8 mouse cellular contexts compared by ENCODE assay signal in the genomic region with DNA sequence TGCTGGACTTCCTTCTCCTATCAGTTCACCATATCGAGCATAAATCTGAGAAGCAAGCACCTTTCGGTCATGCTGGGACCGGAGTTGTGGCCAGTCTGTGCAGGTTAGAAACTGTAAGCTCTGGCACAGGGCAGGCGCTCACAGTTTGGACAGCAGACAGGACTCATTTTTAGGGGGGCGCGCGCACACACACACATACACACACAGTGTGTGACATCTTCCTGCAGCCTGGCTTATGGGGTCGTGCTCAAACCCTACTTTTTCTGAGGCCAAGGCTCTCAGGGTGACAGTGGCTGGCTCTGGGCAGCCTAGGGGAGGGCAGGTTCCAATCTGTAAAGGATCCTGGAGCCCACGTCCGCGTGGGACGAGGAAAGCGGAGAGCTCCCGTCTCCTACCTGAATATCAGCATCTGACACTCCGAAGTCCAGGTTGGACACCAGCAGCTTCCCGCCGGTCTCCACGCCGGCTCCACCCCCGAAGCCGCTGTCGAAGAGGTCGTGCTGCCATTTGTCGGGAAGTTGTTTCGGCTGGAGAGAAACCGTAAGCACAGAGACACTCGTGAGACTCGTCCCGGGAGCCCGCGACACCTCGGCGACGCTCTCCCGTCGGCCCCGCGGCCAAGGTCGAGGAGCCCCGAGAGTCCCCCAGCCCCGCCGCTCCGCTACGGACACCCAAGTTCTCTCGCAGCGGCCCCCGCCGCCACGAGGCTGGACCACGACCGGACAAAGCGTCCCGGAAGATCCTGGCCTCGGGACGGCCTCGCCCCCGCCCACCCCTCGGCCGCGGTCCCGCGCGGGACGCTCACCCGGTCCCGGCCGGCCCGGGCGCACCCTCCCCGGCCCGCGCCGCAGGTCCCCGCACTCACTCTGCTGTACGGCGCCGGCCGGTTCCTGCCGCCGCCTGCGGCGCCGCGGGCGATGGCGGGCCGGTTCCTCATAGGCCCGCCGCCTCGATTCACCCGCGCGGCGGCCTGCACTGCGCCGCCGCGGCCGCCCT. TPM values are rescaled to one million over a fixed set of nuclear protein-coding genes. Genes with fewer than 3 reads are reported as not detected.
DNase-seq lines count a peak whose midpoint lies in the region; ATAC-seq and TF ChIP-seq lines count a peak whose summit lies in the region.

No protein-coding gene starts in this region.

- no peak for DNase-seq in lung, adult 18-20 months
- DNase-seq in left cerebral cortex, postnatal 4 days = no peak
- DNase-seq in right cerebral cortex, postnatal 25 days = no peak

- H3K4me1 ChIP-seq in lung, embryonic 15.5 days = peaks cover 24% of the 10 kb centered on the region
- H3K4me1 ChIP-seq in bone marrow, adult 2 months (ENCODE audit: control insufficient read depth, insufficient read depth, low read length) = peaks cover 6% of the 10 kb centered on the region
- H3K4me1 ChIP-seq in heart, embryonic 14.5 days (ENCODE audit: control insufficient read depth in 2 of 2, insufficient read depth in 2 of 2, low read length in 2 of 2) = peaks cover 11 to 16% of the 10 kb centered on the region in 2 experiments
- H3K4me1 ChIP-seq in limb, embryonic 15.5 days = peaks cover 27% of the 10 kb centered on the region
- peaks cover 14% of the 10 kb centered on the region; the same call in 1 of the 2 replicates for H3K4me1 ChIP-seq in small intestine, adult 2 months (ENCODE audit: control insufficient read depth, insufficient read depth, insufficient read length, low read length)

- H3K9me3 ChIP-seq in lung, embryonic 15.5 days = no peaks in the 10 kb centered on the region
- H3K9me3 ChIP-seq in heart, embryonic 14.5 days (ENCODE audit: control insufficient read depth, low read length) = no peaks in the 10 kb centered on the region
- no peaks in the 10 kb centered on the region for H3K9me3 ChIP-seq in limb, embryonic 15.5 days

- H3K36me3 ChIP-seq in lung, embryonic 15.5 days = peaks cover 61% of the 10 kb centered on the region
- peaks cover 77% of the 10 kb centered on the region for H3K36me3 ChIP-seq in heart, embryonic 14.5 days (ENCODE audit: control insufficient read depth, insufficient read depth, low read length)
- peaks cover 56% of the 10 kb centered on the region for H3K36me3 ChIP-seq in limb, embryonic 15.5 days
- peaks cover 32% of the 10 kb centered on the region for H3K36me3 ChIP-seq in small intestine, adult 2 months (ENCODE audit: control insufficient read depth, insufficient read depth, low read length)

- H3K9ac ChIP-seq in lung, embryonic 15.5 days = peak overlapping the region; percentile 97
- peak overlapping the region; percentile 100 for H3K9ac ChIP-seq in heart, embryonic 14.5 days (ENCODE audit: low read length)
- H3K9ac ChIP-seq in limb, embryonic 15.5 days = peak overlapping the region; percentile 97

- intact Hi-C loops in left cerebral cortex, postnatal 4 days (cut with DNase I) = no loop called here

- TF ChIP-seq CTCF in bone marrow, adult 2 months (IDR thresholded peaks at IDR 0.05; ENCODE audit: control insufficient read depth, insufficient read depth, low read length) = no peak
- no peak for TF ChIP-seq CTCF in small intestine, adult 2 months (IDR thresholded peaks at IDR 0.05; ENCODE audit: extremely low read depth, insufficient read length, insufficient replicate concordance, low read depth, low read length)

- 2% methylated on average over 99 of the region's 99 CpGs for WGBS in lung, embryonic 15.5 days
- WGBS in bone marrow, adult 2 months = 4% methylated on average over 96 of the region's 99 CpGs
- 4% methylated on average over 94 of the region's 99 CpGs for WGBS in heart, embryonic 14.5 days
- WGBS in limb, embryonic 15.5 days = 3% methylated on average over 99 of the region's 99 CpGs
- WGBS in small intestine, adult 2 months = 3% methylated on average over 92 of the region's 99 CpGs

- H3K4me3 ChIP-seq in lung, embryonic 15.5 days = peak overlapping the region; percentile 91
- H3K4me3 ChIP-seq in bone marrow, adult 2 months (replicated peaks; ENCODE audit: control insufficient read depth, low read depth, low read length) = peak overlapping the region; percentile 95
- H3K4me3 ChIP-seq in heart, embryonic 14.5 days (ENCODE audit: control insufficient read depth in 1 of 2, insufficient read depth in 1 of 2, low read depth in 1 of 2, low read length in 2 of 2) = peak overlapping the region; percentile 59 to 99
- peak overlapping the region; percentile 95 for H3K4me3 ChIP-seq in limb, embryonic 15.5 days
- H3K4me3 ChIP-seq in small intestine, adult 2 months (ENCODE audit: low read depth, low read length) = peak overlapping the region; percentile 95

- peak overlapping the region; percentile 91 for H3K4me2 ChIP-seq in lung, embryonic 15.5 days
- H3K4me2 ChIP-seq in heart, embryonic 14.5 days (ENCODE audit: low read length) = peak overlapping the region; percentile 97
- H3K4me2 ChIP-seq in limb, embryonic 15.5 days = peak overlapping the region; percentile 86

- TF ChIP-seq POLR2A in bone marrow, adult 2 months (IDR thresholded peaks at IDR 0.05; ENCODE audit: borderline replicate concordance, control insufficient read depth, low read depth, low read length) = no peak
- no peak for TF ChIP-seq POLR2A in small intestine, adult 2 months (IDR thresholded peaks at IDR 0.05; ENCODE audit: low read depth, low read length)

- H3K27ac ChIP-seq in lung, embryonic 15.5 days = peak overlapping the region; percentile 89
- peak overlapping the region; percentile 95 for H3K27ac ChIP-seq in bone marrow, adult 2 months (ENCODE audit: control insufficient read depth, insufficient read depth, low read depth, low read length, poor library complexity)
- peak overlapping the region; percentile 32 to 92; a peak in 3 of 4 replicates for H3K27ac ChIP-seq in heart, embryonic 14.5 days (replicated peaks in 1 of 2; ENCODE audit: control insufficient read depth in 1 of 2, insufficient read depth in 1 of 2, low read depth in 2 of 2, low read length in 2 of 2)
- peak overlapping the region; percentile 93 for H3K27ac ChIP-seq in limb, embryonic 15.5 days
- peak overlapping the region; percentile 22; the same call in 1 of the 2 replicates for H3K27ac ChIP-seq in small intestine, adult 2 months (ENCODE audit: insufficient read depth, low read depth, low read length)

- H3K27me3 ChIP-seq in lung, embryonic 15.5 days = no peaks in the 10 kb centered on the region
- no peaks in the 10 kb centered on the region for H3K27me3 ChIP-seq in heart, embryonic 14.5 days (ENCODE audit: control insufficient read depth, insufficient read depth, low read length)
- H3K27me3 ChIP-seq in limb, embryonic 15.5 days = no peaks in the 10 kb centered on the region
- no peaks in the 10 kb centered on the region for H3K27me3 ChIP-seq in small intestine, adult 2 months (ENCODE audit: control insufficient read depth, insufficient read depth, low read length)

- peak; percentile 50; the same call in 1 of the 2 replicates for ATAC-seq in lung, embryonic 15.5 days (ENCODE audit: borderline replicate concordance, extremely low read depth, low FRiP score, low TSS enrichment)
- ATAC-seq in heart, embryonic 14.5 days (ENCODE audit: insufficient number of reproducible peaks, insufficient read depth, low FRiP score, low read depth) = peak; percentile 37
- peak; percentile 40 for ATAC-seq in limb, embryonic 15.5 days (ENCODE audit: insufficient number of reproducible peaks, low FRiP score, low TSS enrichment, low read depth)

RNA-seq across cellular contexts. Expression of gene Alyref, which starts 0.6 kb away (rescaled TPM):
- 511 and 543 TPM in 2 replicates for polyA plus RNA-seq in lung, embryonic 15.5 days (2015; fragmentation: Nextera tagmentation; extraction: Ambion mirVana)
- 165 and 174 TPM in 2 replicates for polyA plus RNA-seq in bone marrow, adult 2 months (2011; ENCODE audit: insufficient read depth, insufficient read length, low replicate concordance, missing spikeins)
- 251 and 254 TPM in 2 replicates for polyA plus RNA-seq in heart, embryonic 14.5 days (2014; fragmentation: Nextera tagmentation; extraction: Ambion mirVana)
- 342 and 405 TPM in 2 replicates for polyA plus RNA-seq in limb, embryonic 15.5 days (2015; fragmentation: Nextera tagmentation; extraction: Ambion mirVana)
- polyA plus RNA-seq in small intestine, adult 2 months (2012; rRNA removed) = 12.0 and 24.0 TPM in 2 replicates
- 100 to 1,000 TPM; 111 to 113 TPM for total RNA-seq in left cerebral cortex, postnatal 4 days (2021)

RNA-seq across cellular contexts. Expression of gene Anapc11, which starts 0.7 kb away (rescaled TPM):
- polyA plus RNA-seq in lung, embryonic 15.5 days (2015; fragmentation: Nextera tagmentation; extraction: Ambion mirVana) = 215 and 222 TPM in 2 replicates
- polyA plus RNA-seq in bone marrow, adult 2 months (2011; ENCODE audit: insufficient read depth, insufficient read length, low replicate concordance, missing spikeins) = 26.6 and 32.6 TPM in 2 replicates
- 223 and 251 TPM in 2 replicates for polyA plus RNA-seq in heart, embryonic 14.5 days (2014; fragmentation: Nextera tagmentation; extraction: Ambion mirVana)
- 212 and 215 TPM in 2 replicates for polyA plus RNA-seq in limb, embryonic 15.5 days (2015; fragmentation: Nextera tagmentation; extraction: Ambion mirVana)
- 46.4 and 97.9 TPM in 2 replicates for polyA plus RNA-seq in small intestine, adult 2 months (2012; rRNA removed)
- total RNA-seq in left cerebral cortex, postnatal 4 days (2021) = 100 to 1,000 TPM; 113 to 115 TPM

RNA-seq across cellular contexts. Expression of gene Npb, which starts 10.7 kb away (rescaled TPM):
- polyA plus RNA-seq in lung, embryonic 15.5 days (2015; fragmentation: Nextera tagmentation; extraction: Ambion mirVana) = 0.78 and 1.4 TPM in 2 replicates
- polyA plus RNA-seq in bone marrow, adult 2 months (2011; ENCODE audit: insufficient read depth, insufficient read length, low replicate concordance, missing spikeins) = 3.8 TPM in 1 of 2 replicates, not detected in the other
- 17.5 and 18.9 TPM in 2 replicates for polyA plus RNA-seq in heart, embryonic 14.5 days (2014; fragmentation: Nextera tagmentation; extraction: Ambion mirVana)
- polyA plus RNA-seq in limb, embryonic 15.5 days (2015; fragmentation: Nextera tagmentation; extraction: Ambion mirVana) = 2.2 and 2.9 TPM in 2 replicates
- 0.98 and 7.2 TPM in 2 replicates for polyA plus RNA-seq in small intestine, adult 2 months (2012; rRNA removed)
- 1 to 10 TPM in 1 of 2 experiments, not detected in 1; 1.4 TPM for total RNA-seq in left cerebral cortex, postnatal 4 days (2021)

RNA-seq across cellular contexts. Expression of gene Arhgdia, which starts 16.1 kb away (rescaled TPM):
- polyA plus RNA-seq in lung, embryonic 15.5 days (2015; fragmentation: Nextera tagmentation; extraction: Ambion mirVana) = 697 and 699 TPM in 2 replicates
- 112 and 172 TPM in 2 replicates for polyA plus RNA-seq in bone marrow, adult 2 months (2011; ENCODE audit: insufficient read depth, insufficient read length, low replicate concordance, missing spikeins)
- polyA plus RNA-seq in heart, embryonic 14.5 days (2014; fragmentation: Nextera tagmentation; extraction: Ambion mirVana) = 360 and 367 TPM in 2 replicates
- polyA plus RNA-seq in limb, embryonic 15.5 days (2015; fragmentation: Nextera tagmentation; extraction: Ambion mirVana) = 581 and 641 TPM in 2 replicates
- 489 and 1,022 TPM in 2 replicates for polyA plus RNA-seq in small intestine, adult 2 months (2012; rRNA removed)
- total RNA-seq in left cerebral cortex, postnatal 4 days (2021) = 100 to 1,000 TPM; 351 to 368 TPM

RNA-seq across cellular contexts. Expression of gene Pcyt2, which starts 20.2 kb away (rescaled TPM):
- 103 and 126 TPM in 2 replicates for polyA plus RNA-seq in lung, embryonic 15.5 days (2015; fragmentation: Nextera tagmentation; extraction: Ambion mirVana)
- 45.4 and 46.8 TPM in 2 replicates for polyA plus RNA-seq in bone marrow, adult 2 months (2011; ENCODE audit: insufficient read depth, insufficient read length, low replicate concordance, missing spikeins)
- polyA plus RNA-seq in heart, embryonic 14.5 days (2014; fragmentation: Nextera tagmentation; extraction: Ambion mirVana) = 72.0 and 73.2 TPM in 2 replicates
- polyA plus RNA-seq in limb, embryonic 15.5 days (2015; fragmentation: Nextera tagmentation; extraction: Ambion mirVana) = 130 and 136 TPM in 2 replicates
- polyA plus RNA-seq in small intestine, adult 2 months (2012; rRNA removed) = 449 and 1,029 TPM in 2 replicates
- total RNA-seq in left cerebral cortex, postnatal 4 days (2021) = 100 to 1,000 TPM; 144 to 168 TPM

Comparison
In these comparisons a context has a peak if more than half of its experiments do, and no peak if none do; other contexts are left out.
1. H3K27ac ChIP-seq: peak in every context shown above with its lines; median percentile 95 in bone marrow, adult 2 months; 93 in limb, embryonic 15.5 days; 89 in lung, embryonic 15.5 days; 62 in heart, embryonic 14.5 days; 22 in small intestine, adult 2 months.